Mouse (Mus musculus) urinary bladder, adult 18-20 months (tissue): ENCODE data around the gene Dusp18.

Experiments
- DNase-seq, 2 experiments: peaks; one replicate each; pipeline ENCODE4 v3.0.0; 2022; ENCODE audit warnings: low spot score in 2 of 2, mixed read lengths in 2 of 2

Gene Dusp18

DNA sequence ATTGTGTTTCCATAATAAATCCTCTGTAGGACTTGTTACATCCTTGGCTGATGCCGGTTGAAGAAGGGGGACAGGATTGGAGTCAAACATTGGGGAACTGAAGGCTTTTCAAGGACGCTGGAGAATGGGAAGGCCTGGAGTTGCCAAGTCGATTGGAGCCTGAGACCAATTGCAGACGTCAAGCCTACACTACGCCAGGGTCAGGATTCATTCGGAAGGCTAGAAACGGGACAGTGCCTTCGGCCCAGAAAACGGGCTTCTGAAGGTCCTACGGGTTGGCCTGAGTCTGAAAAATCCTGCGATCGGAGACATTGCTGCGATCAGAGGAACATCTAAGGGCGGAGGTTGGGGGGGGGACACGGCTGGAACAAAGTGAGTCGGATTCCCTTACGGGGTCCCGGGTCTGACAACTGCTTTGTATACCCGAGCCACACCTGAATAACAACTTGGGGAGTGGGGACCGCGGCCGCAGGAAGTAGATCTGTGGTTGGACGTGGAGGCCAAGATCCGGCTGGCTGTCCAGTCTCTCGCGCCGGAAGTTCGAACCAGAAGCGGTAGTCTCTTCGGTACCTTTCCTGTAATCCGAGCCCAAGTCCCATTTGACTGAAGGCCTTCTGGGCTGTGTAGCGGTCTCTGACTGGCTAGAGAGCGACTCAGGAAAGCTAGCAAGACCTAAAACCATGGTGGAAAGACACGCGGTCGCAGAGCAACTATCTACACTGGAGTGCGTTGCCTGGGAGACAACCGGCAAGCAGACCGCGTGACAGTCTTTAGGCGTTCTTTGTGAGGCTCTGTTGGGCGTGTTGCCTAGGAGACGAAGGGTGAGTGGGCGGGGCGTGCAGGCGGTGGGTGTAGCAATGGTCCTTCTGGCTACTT lies at the start of gene Dusp18, which contains the start of gene 4921536K21Rik:
Gene Dusp18, plus strand, starts transcription at position 835 of the 876 bp plus-strand sequence.
Gene 4921536K21Rik, minus strand, starts transcription at position 693 of the 876 bp plus-strand sequence.
- peak; percentile 87 for DNase-seq

GRCm38 (mm10) chr11:3846351-3846750 lies 48.7 kb upstream of the Dusp18 start:
- no peak for DNase-seq

GRCm38 (mm10) chr11:3849469-3850314 lies 45.3 kb upstream of the Dusp18 start:
- no peak for DNase-seq

- no peak for DNase-seq
Measured at GRCm38 (mm10) chr11:3850315-3850614, 44.8 kb upstream of the Dusp18 start.

- no peak for DNase-seq
Measured at GRCm38 (mm10) chr11:3850746-3851277, 44.2 kb upstream of the Dusp18 start.

DNA sequence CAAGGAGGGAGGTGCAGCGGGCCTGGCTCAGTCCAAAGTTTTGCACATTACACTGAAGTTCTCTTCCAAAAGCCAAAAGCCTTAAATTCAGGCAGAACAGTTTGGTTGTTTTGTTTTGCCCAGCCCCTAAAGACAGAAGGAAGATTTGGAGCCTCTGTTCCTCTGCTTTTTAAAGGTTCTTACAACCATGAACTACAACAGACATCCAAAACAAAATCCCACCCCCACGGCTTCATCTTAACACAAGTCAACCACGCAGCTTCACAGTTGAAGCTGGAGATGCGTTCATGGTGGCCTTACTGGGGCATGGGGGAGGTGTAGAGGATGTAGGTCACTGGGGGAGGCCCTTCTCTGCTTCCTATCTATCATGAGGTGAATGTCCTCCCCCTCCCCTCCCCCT lies 43.2 kb upstream of the Dusp18 start:
- DNase-seq, result no peak

GRCm38 (mm10) chr11:3853031-3853430 lies 42.0 kb upstream of the Dusp18 start:
- no peak for DNase-seq

DNA sequence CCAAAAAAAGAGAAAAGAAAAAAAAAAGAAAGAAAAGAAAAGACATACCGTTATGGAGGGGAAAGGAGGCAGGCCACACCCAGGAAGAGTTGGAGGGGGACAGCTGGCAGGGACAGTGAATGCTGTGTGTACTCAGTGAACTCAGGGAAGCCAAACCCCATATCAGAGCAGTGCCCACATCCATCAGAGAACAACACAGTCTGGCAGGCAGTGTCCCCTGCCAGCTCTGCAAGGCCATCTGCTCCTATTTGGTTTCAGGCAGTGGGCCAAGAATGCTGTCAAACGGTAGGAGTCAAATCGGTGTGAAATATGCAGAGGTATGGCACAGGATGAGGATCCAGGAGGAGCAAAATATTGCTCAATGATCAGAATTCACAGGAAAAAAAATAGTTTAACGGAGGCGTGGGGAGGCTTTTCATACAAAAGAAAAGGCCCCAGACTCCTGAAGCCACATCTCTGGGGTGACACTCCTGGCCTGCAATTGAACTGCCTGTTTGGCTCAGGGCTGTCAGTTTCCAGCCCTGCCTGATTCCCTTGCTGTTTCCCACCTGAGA lies 41.5 kb upstream of the Dusp18 start:
- no peak for DNase-seq

DNA sequence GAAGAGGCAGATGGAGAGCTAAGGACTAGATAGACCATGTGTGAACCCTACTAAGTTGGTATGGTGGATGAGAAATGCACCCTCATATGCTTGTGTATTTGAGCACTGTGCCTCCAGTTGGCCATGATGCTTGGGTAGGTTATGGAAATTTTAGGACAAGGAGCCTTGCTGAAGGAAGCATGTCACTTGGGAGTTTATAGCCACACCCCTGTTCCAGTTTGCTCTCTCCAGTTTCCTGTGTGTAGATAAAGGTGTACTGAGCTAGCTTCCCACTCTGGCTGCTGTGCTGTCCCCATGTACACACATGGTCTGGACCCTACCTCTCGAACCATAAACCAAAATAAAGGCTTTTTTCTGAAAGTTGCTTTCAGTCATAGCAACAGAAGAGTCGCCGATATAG lies 40.9 kb upstream of the Dusp18 start:
- DNase-seq, result no peak

- DNase-seq, result no peak
Measured at GRCm38 (mm10) chr11:3855846-3856245, 39.2 kb upstream of the Dusp18 start.

GRCm38 (mm10) chr11:3857902-3858301 lies 37.1 kb upstream of the Dusp18 start:
- DNase-seq, result no peak

- DNase-seq, result no peak
Measured at GRCm38 (mm10) chr11:3859778-3860177, 35.3 kb upstream of the Dusp18 start.

GRCm38 (mm10) chr11:3860361-3860760 lies 34.7 kb upstream of the Dusp18 start:
- DNase-seq, result no peak

- DNase-seq, result no peak
Measured at GRCm38 (mm10) chr11:3862661-3863453, 32.2 kb upstream of the Dusp18 start.

GRCm38 (mm10) chr11:3863454-3864112 lies 31.5 kb upstream of the Dusp18 start, which contains the start of gene Osbp2:
Osbp2 (minus strand) TSS chr11:3863903.
- peak; percentile 47 to 58 for DNase-seq

DNA sequence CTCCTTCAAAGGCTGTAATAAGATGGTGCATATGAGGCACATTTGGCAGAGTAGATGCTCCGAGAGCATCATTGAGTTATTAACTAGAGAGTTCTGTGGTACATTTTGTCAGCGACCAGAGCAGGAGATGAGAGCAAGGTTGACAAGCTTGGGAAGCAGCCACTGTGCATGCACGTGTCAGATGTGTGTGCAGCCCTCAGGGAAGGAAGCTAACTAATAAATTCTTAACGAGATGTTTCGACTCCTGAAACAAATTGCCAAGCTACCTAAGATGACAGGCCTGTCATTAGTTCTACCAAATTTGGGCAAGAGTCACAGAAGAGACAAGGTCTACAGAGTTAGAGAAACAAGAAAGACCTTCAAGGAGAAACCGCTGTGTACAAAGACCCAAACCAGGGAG lies 30.7 kb upstream of the Dusp18 start:
- no peak for DNase-seq

DNA sequence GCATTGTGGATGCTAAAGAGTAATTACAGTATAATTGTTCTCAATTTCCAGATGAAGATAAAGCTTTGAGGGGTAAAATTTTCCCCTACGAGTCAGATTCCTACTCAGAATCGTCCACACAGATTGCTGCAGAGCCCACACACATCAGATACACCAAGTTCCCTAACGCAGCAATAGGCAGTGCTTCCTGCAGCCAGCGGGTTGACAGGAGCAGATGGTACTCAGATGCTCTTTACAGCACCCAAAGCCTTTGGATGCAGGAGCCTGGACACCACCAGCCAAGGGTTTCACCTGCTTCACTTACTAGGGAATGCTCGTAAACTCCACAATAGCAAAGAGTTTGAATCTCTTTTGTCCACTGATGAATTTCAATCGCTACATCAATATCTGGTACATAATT lies 18.6 kb upstream of the Dusp18 start:
- DNase-seq, result no peak

- DNase-seq, result no peak
Measured at GRCm38 (mm10) chr11:3878660-3879059, 16.4 kb upstream of the Dusp18 start.

- DNase-seq, result peak in 1 of 2 experiments; percentile 50
Measured at GRCm38 (mm10) chr11:3879836-3880235, 15.2 kb upstream of the Dusp18 start.

- no peak for DNase-seq
Measured at GRCm38 (mm10) chr11:3883711-3884110, 11.3 kb upstream of the Dusp18 start.

DNA sequence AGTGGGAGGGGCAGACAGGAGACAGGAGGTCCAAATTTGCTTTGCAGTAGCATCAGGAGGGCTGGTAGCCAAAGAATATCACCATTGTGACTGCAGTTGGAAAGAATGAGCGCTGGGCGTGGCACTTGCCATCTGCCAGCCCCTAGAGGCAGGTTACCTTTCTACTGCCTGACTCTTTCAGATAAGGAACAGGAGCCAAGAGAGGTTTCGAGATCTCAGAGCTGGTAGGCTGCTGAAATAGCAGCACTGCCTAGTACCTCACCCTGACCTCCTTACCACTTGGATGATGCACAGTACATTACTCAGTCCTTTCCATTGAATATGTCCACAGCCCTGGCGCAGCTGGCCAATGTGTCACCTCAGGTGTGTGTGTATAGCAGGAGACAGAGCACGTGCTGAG lies 7.7 kb upstream of the Dusp18 start:
- DNase-seq, result no peak
